Mouse (Mus musculus) layer of hippocampus, adult 8-10 months (tissue): ENCODE data around the gene Prrx1. TPM values are rescaled to one million over a fixed set of nuclear protein-coding genes. Genes with fewer than 3 reads are reported as not detected.

Experiments
- DNase-seq, 2 experiments: peaks; one replicate each; pipeline ENCODE4 v3.0.0; 2022; ENCODE audit warnings: low spot score in 2 of 2
- total RNA-seq, 4 experiments: library from RNA; stranded (reverse); gene quantifications; 2 replicates each; pipeline ENCODE4 v1.2.4; 2022

The Prrx1 gene
- total RNA-seq, 4 experiments from 2014 or later = 5.3 to 6.9 (median 5.7) TPM

DNA sequence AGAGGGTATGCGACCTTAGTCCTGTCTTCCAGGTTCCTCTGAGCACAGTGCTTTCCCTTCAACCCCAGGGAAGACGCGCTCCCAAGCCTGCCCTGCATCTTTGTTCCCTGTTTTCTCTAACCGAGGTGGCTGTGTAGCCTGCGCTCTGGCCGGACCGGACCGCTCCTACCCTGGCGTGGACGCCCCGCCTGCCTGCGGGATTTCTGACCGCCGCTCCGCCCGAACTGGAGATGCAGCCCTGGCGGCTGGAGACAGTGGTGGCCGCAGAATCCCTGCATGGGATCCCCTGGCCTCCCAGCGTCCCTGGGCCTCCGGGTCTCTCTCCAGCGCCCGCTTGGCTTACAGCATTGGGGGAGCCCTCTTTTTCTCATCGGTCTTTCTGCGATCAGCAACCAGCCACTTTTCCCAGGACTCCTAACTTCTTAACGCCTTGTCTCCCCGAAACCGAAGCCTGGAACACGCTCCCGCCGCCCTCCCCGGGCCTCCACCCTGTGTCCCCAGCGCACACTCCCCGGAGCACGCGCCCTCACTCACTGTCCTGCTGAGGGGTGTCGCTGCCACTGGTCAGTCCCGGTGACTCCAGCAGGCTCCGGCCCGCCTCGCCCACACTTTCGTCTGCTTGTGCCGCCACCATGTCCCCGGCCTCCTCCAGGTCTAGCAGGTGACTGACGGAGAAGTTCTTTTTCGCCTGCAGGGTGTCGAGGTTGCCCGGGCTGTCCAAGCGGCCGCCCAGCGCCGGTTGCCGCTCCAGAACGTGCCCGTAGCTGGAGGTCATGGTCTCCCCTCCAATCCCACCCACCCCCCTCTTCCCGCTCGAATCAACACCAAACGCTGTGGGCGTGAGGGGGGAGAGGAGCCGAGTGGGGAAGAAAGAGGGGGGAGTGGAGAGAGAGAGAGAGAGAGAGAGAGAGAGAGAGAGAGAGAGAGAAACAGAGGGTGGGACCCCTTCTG is 1.4 kb downstream of the Prrx1 start:
- no peak for DNase-seq

DNA sequence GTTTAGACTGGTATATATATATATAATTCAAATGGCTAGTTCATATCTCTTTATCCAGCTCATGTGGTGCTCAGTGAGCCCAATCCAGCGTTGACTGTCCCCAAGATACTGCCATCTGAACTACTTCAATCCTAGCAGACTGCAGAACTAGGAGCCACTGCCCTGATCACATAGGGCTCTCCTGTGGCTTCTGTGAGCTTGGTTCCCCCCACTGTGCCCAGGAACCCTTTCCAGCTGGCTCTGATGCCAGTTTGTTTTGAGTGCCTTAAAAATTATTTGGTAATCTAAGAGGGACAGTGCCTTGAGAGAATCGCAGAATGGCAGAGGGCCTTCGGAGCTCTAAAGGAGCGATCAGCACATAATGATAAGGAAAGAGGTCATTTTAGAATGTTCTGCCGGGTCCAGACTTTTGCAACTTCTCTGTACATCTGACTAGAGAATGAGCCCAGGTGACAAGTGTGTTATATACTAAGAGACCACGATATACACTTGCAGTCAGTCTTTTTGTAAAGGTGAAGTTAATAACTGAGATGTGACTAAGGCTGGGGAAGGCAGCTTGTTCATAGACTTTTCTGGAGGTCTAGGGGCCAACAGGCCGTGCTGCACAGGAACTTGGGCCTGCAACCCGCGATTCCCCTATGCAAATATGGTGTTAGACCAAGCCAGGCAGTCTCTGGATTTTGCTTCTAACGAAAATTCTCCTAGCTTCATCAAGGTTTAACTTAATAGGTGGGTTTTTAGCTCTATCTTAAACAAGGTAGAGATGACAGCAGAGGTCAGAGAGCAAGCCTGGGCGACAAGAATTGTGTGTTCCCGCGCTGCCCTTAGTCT is 2.3 kb downstream of the Prrx1 start:
- no peak for DNase-seq

DNA sequence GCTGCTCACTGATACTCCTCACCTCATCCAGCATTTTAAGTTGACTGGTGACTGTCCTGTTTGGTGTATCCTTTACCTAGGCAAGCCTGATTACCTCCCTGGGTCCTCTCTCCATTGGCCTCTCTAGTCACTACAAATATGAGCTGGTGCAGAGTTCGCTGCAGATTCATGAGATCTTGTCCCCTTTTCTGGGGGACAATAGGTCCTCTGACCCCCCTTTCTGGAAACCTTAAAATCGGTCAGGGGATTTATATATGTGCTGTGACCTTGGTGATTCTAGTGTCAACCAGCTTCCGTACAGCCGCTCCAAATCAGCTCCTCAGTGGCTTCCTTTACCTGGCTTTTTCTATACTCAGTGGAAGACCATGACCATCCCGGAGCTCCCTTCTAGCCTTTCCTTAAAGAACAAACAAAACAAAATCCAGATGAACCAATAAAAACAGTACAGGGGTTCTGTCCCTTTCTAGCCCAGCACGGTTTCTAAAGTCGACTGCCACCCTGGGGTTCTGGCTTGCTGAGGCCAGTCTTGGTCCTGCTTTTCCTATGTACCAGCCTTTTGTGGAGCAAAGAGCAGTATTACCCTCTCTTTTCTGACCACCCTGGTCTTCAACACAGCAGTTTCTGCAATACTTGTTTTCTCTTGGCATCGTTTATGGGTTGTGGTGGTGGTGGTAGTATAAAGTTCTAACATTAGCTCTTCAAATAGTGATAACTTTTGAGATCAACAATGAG is 3.3 kb downstream of the Prrx1 start:
- no peak for DNase-seq

DNA sequence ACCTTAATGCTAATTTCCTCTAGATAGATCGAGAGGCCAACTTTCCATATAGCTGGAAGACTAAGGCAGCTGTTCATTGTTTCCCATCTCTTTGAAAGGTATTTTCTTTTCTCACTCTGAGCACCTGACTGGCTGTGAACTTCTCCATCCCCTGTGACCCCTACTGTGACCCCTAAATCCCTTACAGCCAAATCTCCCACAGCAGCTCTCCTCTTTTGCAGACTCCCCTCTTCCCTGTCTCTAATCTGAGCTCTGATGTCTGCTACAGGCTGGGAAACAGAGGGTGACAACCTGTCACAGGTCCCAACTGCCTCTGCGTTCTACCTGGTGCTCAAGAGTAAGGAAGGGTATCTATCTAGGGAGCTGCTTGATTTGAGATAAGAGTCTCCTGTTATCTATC is 4.0 kb downstream of the Prrx1 start:
- no peak for DNase-seq

DNA sequence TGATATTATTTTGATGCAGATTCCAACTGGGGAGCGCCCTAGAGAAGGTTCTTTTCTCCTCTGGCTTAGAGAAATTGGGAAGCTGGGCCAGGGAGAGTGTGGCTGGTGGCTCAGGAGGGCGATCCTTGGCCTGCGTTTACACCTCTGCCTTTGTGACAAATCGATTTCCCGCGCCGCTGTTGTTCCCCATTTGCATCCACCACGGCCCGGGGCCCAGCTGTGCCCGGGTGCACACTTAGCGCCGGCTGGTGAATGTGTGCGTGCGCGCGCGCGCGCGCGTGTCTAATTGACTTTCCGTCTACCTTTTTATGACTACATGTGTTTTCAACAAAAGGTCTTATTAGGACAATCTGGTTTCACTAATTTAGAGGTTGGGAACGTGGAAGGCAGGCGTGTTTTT is 4.9 kb downstream of the Prrx1 start:
- DNase-seq = no peak

DNA sequence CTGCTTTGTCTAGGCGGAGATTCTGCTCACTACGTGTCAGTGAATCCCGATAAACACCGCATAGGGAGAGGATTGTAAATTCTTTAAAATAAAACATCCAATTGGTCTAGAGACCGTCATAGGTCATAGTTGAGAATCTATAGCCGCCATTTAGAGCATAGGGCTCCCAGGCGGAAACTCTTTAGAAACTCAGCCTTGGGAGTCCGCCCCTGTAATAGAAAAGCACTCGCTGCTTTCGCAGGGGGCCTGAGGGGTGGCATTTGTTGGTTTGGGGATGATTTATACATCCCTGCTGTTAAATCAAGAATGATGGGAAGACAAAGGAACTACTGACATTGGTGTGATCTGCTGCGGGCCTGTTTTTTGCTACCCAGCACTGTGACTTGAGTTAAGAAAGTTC is 5.8 kb downstream of the Prrx1 start:
- no peak for DNase-seq

DNA sequence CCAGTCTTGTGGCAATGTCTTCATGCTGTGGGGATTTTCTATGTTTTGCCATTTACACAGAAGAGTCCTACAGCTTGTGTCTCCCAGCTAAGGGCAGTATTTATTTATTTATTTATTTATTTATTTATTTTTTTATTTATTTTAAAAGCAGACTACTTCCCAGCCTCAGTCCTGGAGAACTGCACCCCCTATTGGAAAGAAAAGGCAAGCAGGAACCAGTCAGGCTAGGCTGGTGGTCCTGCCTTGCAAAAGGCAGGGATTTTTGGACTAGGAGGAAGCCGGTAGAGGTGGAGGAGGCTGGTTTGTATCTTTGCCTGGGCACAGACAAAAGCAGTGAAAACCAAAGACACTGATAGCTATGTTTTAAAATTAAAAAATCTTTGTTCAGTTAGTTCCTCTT is 7.6 kb downstream of the Prrx1 start:
- no peak for DNase-seq

DNA sequence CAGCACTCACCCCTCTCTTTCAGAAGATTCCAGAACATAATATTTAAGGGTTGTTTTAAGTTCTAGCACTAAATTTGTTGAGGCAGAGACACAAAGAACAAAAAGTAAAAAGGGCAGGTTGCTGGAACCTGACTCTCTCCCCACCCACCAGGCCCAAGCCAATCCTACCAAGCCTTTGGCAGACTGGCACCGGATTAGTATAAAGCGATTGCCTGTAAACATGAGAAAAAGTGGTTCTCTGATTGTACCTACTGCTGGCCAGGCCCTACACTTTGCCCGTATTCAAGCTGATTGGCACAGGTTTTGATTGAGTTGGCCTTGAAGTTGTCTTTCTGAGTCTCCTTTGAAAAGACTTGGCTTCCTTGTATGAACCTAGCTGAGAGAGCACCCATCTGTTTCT is 8.7 kb downstream of the Prrx1 start:
- DNase-seq = no peak

DNA sequence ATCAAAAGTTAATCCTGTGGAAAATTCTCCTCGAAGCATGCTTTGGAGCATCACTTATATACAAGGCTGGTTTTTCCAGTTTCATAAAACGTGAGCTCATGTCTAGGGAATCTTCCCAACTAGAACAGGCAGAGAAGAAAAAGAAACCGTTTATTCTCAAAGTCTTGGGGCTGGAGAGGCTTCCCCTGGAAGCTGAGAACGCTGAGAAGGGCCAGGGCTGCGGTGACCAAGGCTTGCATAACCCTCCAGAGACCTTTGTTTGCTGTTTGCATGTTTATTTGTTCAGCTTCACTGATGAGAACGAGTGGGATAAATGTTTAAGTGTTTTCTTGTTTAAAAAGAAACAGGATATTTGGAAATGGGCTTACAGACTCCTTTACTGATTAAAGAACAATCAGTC is 11.2 kb downstream of the Prrx1 start:
- DNase-seq = no peak

DNA sequence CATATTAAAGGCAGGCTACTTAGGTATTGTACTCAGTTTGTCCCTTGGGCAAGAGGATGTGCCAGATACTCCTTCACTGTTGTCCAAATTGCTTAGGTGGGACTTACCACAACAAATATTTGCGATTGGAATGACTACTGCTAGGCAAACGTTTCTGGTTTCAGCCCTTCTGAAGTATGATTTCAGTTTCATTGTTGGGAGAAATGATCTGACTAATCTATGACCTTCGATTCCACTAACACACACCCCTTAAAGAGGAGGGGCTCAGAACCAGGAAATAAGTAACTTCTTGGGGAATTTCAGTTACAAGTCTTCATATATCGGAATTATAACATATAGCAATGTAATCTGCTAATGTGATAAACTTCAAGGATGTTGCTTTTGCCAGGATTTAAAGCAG is 20.4 kb downstream of the Prrx1 start:
- DNase-seq = no peak

DNA sequence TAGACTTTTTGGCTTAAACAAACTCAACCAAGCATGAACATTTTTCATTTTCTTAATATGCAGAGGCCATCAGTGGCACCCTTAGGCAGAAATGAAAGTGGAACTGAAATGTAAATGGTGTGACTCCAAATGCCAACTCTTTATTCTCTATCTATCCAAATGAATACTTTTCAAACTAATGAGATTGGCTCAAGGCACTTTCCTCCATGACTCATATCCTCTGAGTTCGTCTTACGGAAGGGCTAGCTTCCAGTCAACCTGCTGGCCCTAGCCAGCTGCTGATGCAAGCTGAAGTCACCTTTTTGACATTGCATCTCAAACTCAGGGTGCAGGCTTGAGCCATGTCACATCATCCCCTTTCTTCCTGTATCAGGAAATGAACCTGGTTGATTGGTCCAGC is 21.6 kb downstream of the Prrx1 start:
- DNase-seq = no peak

DNA sequence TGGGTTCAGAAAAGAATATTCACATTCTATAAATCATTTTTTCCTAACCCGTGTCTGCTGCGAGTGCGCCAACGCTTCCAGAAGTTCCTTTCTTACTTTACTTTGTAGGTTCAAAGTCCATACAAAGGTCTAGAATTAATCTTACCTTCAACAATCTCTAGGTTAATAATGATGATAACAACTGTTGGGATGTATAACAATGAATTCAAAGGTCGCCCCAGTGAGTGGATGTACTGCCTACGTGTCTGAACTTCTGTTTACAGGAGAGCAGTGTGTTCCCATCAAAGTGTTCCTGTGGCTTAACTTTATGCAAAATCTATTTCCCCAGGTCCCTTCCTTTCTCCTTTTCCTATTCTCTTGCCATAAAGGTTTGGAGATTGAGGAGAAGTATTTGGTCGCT is 24.4 kb downstream of the Prrx1 start:
- no peak for DNase-seq

DNA sequence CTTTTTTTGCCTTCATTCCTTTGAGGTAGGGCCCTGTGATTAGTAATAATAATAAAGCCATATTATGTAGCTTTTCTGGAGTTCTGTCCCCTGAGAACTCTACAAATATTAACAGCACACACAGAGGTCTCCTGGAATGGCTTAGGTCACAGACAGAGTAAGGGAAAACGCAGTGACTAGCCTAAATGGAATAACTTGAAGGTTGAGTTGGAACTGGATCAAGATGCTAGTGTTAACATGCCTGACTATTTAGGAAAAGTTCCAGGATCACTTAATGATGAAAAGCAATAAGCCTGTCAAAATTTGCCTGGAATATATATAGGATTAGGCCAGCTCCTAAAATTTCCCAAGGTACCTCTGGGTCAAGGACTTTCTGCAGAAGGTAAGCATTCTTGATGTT is 28.0 kb downstream of the Prrx1 start:
- no peak for DNase-seq

DNA sequence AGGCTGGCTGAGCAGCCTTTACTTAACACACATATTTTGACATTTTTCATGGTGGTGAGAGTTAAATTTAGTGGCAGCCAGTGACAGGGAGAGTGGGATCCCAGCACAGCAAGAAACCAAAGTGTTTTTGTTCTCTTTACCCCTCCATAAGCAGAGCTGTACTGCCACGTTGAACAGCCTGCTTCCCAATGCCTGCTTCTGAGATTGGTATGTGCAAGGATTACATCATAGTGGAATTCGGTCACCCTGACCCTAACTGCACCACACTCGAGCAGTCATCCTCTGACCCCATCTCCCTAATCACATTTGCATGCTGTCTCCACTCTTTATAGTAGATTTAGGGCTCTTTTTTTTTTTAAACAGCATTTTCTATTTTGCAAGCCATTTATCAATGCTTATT is 28.4 kb downstream of the Prrx1 start:
- DNase-seq = no peak

DNA sequence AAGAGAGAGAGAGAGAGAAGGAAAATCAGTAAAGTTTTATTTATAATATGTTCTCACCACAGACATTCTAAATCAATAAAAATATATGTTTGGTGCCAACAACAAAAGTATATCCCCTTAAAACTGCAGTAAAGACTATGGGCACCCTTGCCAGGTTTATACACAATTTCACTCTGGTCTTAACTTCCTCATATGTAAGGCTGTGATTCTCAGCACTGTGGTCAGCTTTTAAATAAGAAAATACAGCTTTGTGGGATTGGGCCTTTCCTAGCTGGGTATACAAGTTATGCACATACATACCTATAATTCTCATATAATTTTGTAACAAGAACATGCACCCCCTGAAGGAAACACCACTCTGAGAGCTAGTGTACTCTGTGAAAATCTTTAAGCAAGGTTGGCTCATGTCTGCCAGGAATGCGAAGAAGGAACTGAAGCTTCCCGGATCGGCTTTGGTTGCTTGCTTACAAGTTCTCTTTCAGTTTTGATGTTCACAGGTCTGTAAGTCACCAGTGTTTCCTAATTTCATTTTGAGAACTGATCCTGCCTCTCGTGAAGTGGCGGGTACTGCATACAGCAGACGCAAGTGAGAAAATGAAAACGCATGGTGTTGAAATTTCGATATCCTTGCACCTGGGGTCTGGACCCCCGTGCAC is 29.4 kb downstream of the Prrx1 start:
- no peak for DNase-seq

DNA sequence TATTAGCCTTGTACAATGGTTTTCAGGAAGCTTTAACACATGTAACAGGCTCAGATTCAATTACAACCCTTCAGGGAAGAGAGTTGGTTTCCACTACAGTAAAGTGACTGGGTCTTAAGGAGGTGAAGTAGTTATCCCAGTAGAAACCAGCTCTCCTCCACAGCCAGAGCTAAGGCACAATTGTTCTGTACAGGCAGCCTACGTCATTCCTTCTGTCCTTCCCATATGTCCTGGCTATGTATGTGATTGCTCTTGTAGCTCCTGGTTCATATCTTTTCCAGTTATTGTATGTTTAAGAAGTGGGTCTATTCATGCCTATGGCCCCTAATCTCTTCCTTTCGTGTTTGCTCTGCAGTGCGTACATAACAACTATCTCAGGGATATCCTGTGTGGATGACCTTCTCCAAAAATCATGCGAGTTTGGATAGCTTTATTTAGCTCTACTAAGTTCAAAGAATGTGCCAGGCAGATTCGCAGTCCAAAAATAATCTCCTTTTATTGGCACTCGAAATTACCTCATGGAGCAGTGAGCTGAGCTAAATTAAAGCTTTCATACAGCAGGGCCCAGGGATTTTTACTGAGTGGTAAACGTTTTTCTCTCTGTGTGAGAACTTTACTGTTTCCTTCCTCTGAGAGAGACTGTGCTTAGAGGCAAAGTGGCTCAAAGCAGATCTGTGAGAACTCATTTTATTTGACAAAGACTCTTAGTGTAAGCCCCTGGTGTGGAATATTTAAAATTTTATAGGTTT is 31.9 kb downstream of the Prrx1 start:
- peak; percentile 4 to 16 for DNase-seq

DNA sequence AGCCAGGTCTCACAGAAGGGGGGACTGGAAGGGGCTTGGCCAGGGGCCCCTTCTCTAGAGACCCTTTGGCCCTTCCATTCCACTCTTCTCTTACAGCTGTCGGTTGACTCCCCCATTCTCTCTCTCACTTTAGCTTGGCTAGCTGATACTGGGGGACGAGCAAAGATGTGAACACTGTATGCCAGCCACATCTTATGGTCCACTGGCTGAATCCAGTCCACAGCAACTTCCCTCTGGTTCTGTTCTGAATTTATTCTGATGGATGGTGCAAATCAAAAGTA is 32.7 kb downstream of the Prrx1 start:
- no peak for DNase-seq

DNA sequence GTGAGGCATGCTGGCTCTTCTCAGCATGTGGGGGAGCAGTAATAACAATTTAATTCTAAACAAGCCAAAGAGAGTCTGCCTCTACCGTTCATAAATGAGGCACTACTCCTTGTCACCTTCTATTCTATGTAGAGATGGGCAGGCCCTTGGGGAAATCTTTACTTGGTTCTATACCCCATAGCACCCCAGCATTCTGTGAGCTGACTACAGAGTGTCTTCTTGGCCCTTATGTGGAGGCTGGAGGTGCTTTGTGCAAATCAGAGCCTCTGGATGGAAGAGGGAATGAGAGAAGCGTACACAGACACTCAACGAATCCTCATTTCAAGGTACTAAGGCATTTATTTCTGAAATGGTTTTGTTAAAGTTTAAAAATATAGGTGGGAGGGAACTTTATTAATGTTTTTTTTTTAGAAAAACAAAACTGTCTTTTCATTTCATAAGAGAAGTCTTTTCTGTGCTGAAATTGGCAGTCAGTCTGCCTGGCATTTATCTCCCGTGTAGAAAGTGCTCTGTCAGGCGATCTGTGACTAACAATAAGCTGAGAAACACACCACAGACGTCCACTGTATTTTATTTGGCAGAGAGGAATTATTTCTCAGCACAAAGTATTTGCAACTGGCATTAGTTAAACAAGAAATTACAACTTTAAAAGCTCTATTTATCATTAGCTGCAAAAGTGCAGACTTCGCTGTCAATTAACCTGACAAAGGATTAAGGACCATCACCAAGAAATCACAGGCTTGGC is 33.2 kb downstream of the Prrx1 start:
- DNase-seq = peak; percentile 7 to 23

DNA sequence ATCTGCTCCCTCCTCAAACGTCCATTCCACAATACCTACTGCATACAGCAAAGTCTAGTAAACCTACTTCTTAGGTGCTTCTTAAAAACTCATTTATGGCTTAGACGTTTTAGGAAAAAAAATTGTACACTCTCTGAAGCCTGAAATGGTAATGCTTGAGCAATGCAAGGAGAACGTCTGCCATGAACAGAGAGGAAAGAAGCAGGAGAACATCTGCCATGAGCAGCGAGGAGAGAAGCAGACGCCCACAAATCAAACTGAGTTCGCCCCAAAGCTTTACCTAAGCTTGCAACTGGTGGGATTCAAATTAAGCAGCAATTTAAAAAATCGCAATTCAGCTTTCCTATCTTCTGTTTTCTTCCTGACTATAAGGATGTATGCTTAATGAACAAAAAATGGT is 36.4 kb downstream of the Prrx1 start:
- DNase-seq = no peak

DNA sequence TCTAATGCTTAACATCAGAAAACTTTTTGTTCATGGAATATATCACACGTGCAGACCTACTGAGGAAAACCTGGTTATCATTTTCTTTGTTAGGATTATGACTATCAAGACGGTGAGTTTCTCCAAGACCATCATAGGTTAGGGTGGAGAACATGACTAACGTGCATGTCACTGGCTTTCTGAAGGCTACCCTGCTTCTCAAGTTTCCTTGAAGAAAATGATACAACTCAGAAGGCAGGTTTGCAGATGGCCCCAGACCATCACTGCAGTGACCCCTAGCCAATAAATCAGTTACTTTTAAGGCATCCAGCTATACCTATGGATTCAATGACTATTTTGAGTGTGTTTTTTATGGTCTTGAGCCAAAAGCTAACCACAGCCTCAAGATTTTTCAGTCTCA is 38.6 kb downstream of the Prrx1 start:
- no peak for DNase-seq
